Mouse (Mus musculus): ENCODE measurements around the gene 0610010K14Rik.
A peak's percentile ranks its signal among the peaks of the same experiment; 100 is the strongest.

Gene 0610010K14Rik

GRCm38 (mm10) chr11:70235254-70235900, 2.3 kb downstream of the 0610010K14Rik start:
- DNase-seq (ENCODE audit: low spot score in 2 of 2), result no peak

- no peak for DNase-seq (ENCODE audit: low spot score in 2 of 2)
Measured at GRCm38 (mm10) chr11:70234497-70234896, 3.2 kb downstream of the 0610010K14Rik start.

- DNase-seq (ENCODE audit: low spot score in 2 of 2), result no peak
Measured at GRCm38 (mm10) chr11:70234037-70234436, 3.7 kb downstream of the 0610010K14Rik start.

- DNase-seq (ENCODE audit: low spot score in 2 of 2), result no peak
Measured at GRCm38 (mm10) chr11:70233016-70233415, 4.7 kb downstream of the 0610010K14Rik start.

- DNase-seq (ENCODE audit: low spot score in 2 of 2), result no peak
Measured at GRCm38 (mm10) chr11:70232546-70232945, 5.2 kb downstream of the 0610010K14Rik start.

GRCm38 (mm10) chr11:70230239-70230727, 7.4 kb downstream of the 0610010K14Rik start:
- DNase-seq (ENCODE audit: low spot score in 2 of 2), result peak; percentile 79 to 82

- no peak for DNase-seq (ENCODE audit: low spot score in 2 of 2)
Measured at GRCm38 (mm10) chr11:70229260-70230010, 8.3 kb downstream of the 0610010K14Rik start, which contains the start of gene Bcl6b. Gene Bcl6b, minus strand, starts transcription at chr11:70229798.

- DNase-seq (ENCODE audit: low spot score in 2 of 2), result peak; percentile 79 to 85
Measured at GRCm38 (mm10) chr11:70228828-70229227, 8.9 kb downstream of the 0610010K14Rik start.

GRCm38 (mm10) chr11:70227661-70228245, 10.0 kb downstream of the 0610010K14Rik start:
- no peak for DNase-seq (ENCODE audit: low spot score in 2 of 2)

GRCm38 (mm10) chr11:70227126-70227525, 10.6 kb downstream of the 0610010K14Rik start:
- DNase-seq (ENCODE audit: low spot score in 2 of 2), result no peak

GRCm38 (mm10) chr11:70226602-70226890, 11.2 kb downstream of the 0610010K14Rik start:
- DNase-seq (ENCODE audit: low spot score in 2 of 2), result no peak

- DNase-seq (ENCODE audit: low spot score in 2 of 2), result no peak
Measured at GRCm38 (mm10) chr11:70225798-70226601, 11.7 kb downstream of the 0610010K14Rik start.

GRCm38 (mm10) chr11:70223724-70224123, 14.0 kb downstream of the 0610010K14Rik start:
- DNase-seq (ENCODE audit: low spot score in 2 of 2), result no peak

- peak; percentile 31 to 42 for DNase-seq (ENCODE audit: low spot score in 2 of 2)
Measured at GRCm38 (mm10) chr11:70221603-70222500, 15.9 kb downstream of the 0610010K14Rik start.

- peak; percentile 94 to 96 for DNase-seq (ENCODE audit: low spot score in 2 of 2)
Measured at GRCm38 (mm10) chr11:70220731-70221602, 16.7 kb downstream of the 0610010K14Rik start, which contains the start of gene Slc16a13. Gene Slc16a13, minus strand, starts transcription at chr11:70221064.

- no peak for DNase-seq (ENCODE audit: low spot score in 2 of 2)
Measured at GRCm38 (mm10) chr11:70220323-70220722, 17.4 kb downstream of the 0610010K14Rik start.

GRCm38 (mm10) chr11:70219873-70220272, 17.8 kb downstream of the 0610010K14Rik start:
- no peak for DNase-seq (ENCODE audit: low spot score in 2 of 2)

GRCm38 (mm10) chr11:70218741-70219470, 18.8 kb downstream of the 0610010K14Rik start:
- DNase-seq (ENCODE audit: low spot score in 2 of 2), result no peak

GRCm38 (mm10) chr11:70218039-70218438, 19.7 kb downstream of the 0610010K14Rik start:
- DNase-seq (ENCODE audit: low spot score in 2 of 2), result no peak

Measured in spleen, postnatal 36 days (tissue).